Mouse (Mus musculus): Measurements from ENCODE around the gene Rcan1. TPM values are rescaled to one million over a fixed set of nuclear protein-coding genes. Genes with fewer than 3 reads are reported as not detected.

Gene Rcan1
- polyA plus RNA-seq, 1 experiment from 2014 or later: 103 TPM

- Histone ChIP-seq H3K4me2 (no peak overlapping the region), H3K9ac (peak overlapping the region; percentile 50; the same call in 1 of the 2 replicates), H3K27me3 (replicated peaks) (no peaks in the 10 kb centered on the region), H3K36me3 (no peaks in the 10 kb centered on the region), H3K4me3 (no peak overlapping the region), H3K4me1 (peaks cover 31% of the 10 kb centered on the region), H3K9me3 (no peaks in the 10 kb centered on the region), H3K27ac (replicated peaks) (peak overlapping the region; percentile 31; the same call in 1 of the 2 replicates)
- WGBS: 46% methylated on average over 7 of the region's 7 CpGs
- ATAC-seq (ENCODE audit: extremely low read depth, insufficient number of reproducible peaks, low FRiP score, low TSS enrichment): no peak
These were observed 105.2 kb downstream of the Rcan1 start for GRCm38 (mm10) chr16:92365477-92365876.

GRCm38 (mm10) chr16:92360711-92361110 is 110.0 kb downstream of the Rcan1 start:
- no peak for ATAC-seq (ENCODE audit: extremely low read depth, insufficient number of reproducible peaks, low FRiP score, low TSS enrichment)
- Histone ChIP-seq H3K27me3 (replicated peaks) (peaks cover 5% of the 10 kb centered on the region; the same call in 1 of the 2 replicates), H3K36me3 (no peaks in the 10 kb centered on the region), H3K4me3 (no peak overlapping the region), H3K9me3 (no peaks in the 10 kb centered on the region), H3K27ac (replicated peaks) (no peak overlapping the region), H3K4me2 (no peak overlapping the region), H3K9ac (no peak overlapping the region), H3K4me1 (peaks cover 41% of the 10 kb centered on the region)
- WGBS: 72% methylated on average over 7 of the region's 7 CpGs

- no peak for ATAC-seq (ENCODE audit: extremely low read depth, insufficient number of reproducible peaks, low FRiP score, low TSS enrichment)
- H3K27ac ChIP-seq (replicated peaks): peak within 1 kb of the TSS; percentile 56
- H3K36me3 ChIP-seq: no peaks in the 10 kb centered on the region
- WGBS: 36% methylated on average over 9 of the region's 9 CpGs
- peaks cover 49% of the 10 kb centered on the region for H3K4me1 ChIP-seq
- H3K9me3 ChIP-seq: no peaks in the 10 kb centered on the region
- H3K4me3 ChIP-seq: peak within 1 kb of the TSS; percentile 45
- peak within 1 kb of the TSS; percentile 78 for H3K9ac ChIP-seq
- peak within 1 kb of the TSS; percentile 63 for H3K4me2 ChIP-seq
- peaks cover 5% of the 10 kb centered on the region; the same call in 1 of the 2 replicates for H3K27me3 ChIP-seq (replicated peaks)
These were observed 111.4 kb downstream of the Rcan1 start, which contains the start of gene Kcne1 for GRCm38 (mm10) chr16:92359229-92359628. Gene Kcne1, minus strand, starts transcription at chr16:92359468.

GRCm38 (mm10) chr16:92358734-92359133 is 111.9 kb downstream of the Rcan1 start:
- H3K4me1 ChIP-seq: peaks cover 51% of the 10 kb centered on the region
- ATAC-seq (ENCODE audit: extremely low read depth, insufficient number of reproducible peaks, low FRiP score, low TSS enrichment): no peak

GRCm38 (mm10) chr16:92357566-92357965 is 113.1 kb downstream of the Rcan1 start:
- Histone ChIP-seq H3K4me1 (peaks cover 51% of the 10 kb centered on the region), H3K27ac (replicated peaks) (peak overlapping the region; percentile 3; the same call in 1 of the 2 replicates), H3K4me2 (peak overlapping the region; percentile 63), H3K27me3 (replicated peaks) (peaks cover 5% of the 10 kb centered on the region; the same call in 1 of the 2 replicates), H3K9me3 (no peaks in the 10 kb centered on the region), H3K4me3 (0 out of 2 replicates have a peak overlapping the region, but pooled peaks have one; percentile 45), H3K9ac (peak overlapping the region; percentile 69; the same call in 1 of the 2 replicates), H3K36me3 (no peaks in the 10 kb centered on the region; the same call in 1 of the 2 replicates)
- no peak for ATAC-seq (ENCODE audit: extremely low read depth, insufficient number of reproducible peaks, low FRiP score, low TSS enrichment)
- 81% methylated on average over 10 of the region's 10 CpGs for WGBS

More at GRCm38 (mm10) chr16:92358734-92359133, 111.9 kb downstream of the Rcan1 start:
- Histone ChIP-seq H3K27ac (replicated peaks) (peak overlapping the region; percentile 56), H3K9ac (peak overlapping the region; percentile 78), H3K4me3 (peak overlapping the region; percentile 45), H3K27me3 (replicated peaks) (peaks cover 5% of the 10 kb centered on the region; the same call in 1 of the 2 replicates), H3K36me3 (no peaks in the 10 kb centered on the region), H3K4me2 (peak overlapping the region; percentile 63), H3K9me3 (no peaks in the 10 kb centered on the region)
- WGBS: 21% methylated on average over 9 of the region's 9 CpGs

GRCm38 (mm10) chr16:92357023-92357422 is 113.6 kb downstream of the Rcan1 start:
- WGBS: 51% methylated on average over 9 of the region's 9 CpGs
- no peak; the same call in 1 of the 2 replicates for ATAC-seq (ENCODE audit: extremely low read depth, insufficient number of reproducible peaks, low FRiP score, low TSS enrichment)
- Histone ChIP-seq H3K27me3 (replicated peaks) (peaks cover 5% of the 10 kb centered on the region; the same call in 1 of the 2 replicates), H3K4me1 (peaks cover 51% of the 10 kb centered on the region), H3K36me3 (no peaks in the 10 kb centered on the region; the same call in 1 of the 2 replicates), H3K27ac (replicated peaks) (peak overlapping the region; percentile 87), H3K4me2 (peak overlapping the region; percentile 63), H3K9me3 (no peaks in the 10 kb centered on the region), H3K9ac (peak overlapping the region; percentile 69), H3K4me3 (no peak overlapping the region)

GRCm38 (mm10) chr16:92355982-92356381 is 114.7 kb downstream of the Rcan1 start:
- H3K27me3 ChIP-seq (replicated peaks): peaks cover 5% of the 10 kb centered on the region; the same call in 1 of the 2 replicates
- ATAC-seq (ENCODE audit: extremely low read depth, insufficient number of reproducible peaks, low FRiP score, low TSS enrichment): peak; percentile 38; the same call in 1 of the 2 replicates
- WGBS: 17% methylated on average over 11 of the region's 11 CpGs
- H3K36me3 ChIP-seq: no peaks in the 10 kb centered on the region; the same call in 1 of the 2 replicates
- H3K4me2 ChIP-seq: peak overlapping the region; percentile 63
- peak overlapping the region; percentile 87 for H3K27ac ChIP-seq (replicated peaks)
- H3K4me3 ChIP-seq: no peak overlapping the region
- peak overlapping the region; percentile 69 for H3K9ac ChIP-seq
- H3K4me1 ChIP-seq: peaks cover 51% of the 10 kb centered on the region
- H3K9me3 ChIP-seq: no peaks in the 10 kb centered on the region

- Histone ChIP-seq H3K4me2 (peak overlapping the region; percentile 63; the same call in 1 of the 2 replicates), H3K9ac (peak overlapping the region; percentile 69), H3K36me3 (no peaks in the 10 kb centered on the region; the same call in 1 of the 2 replicates), H3K4me3 (no peak overlapping the region), H3K4me1 (peaks cover 55% of the 10 kb centered on the region), H3K9me3 (no peaks in the 10 kb centered on the region), H3K27me3 (replicated peaks) (peaks cover 5% of the 10 kb centered on the region; the same call in 1 of the 2 replicates), H3K27ac (replicated peaks) (peak overlapping the region; percentile 87)
- 68% methylated on average over 5 of the region's 5 CpGs for WGBS
- ATAC-seq (ENCODE audit: extremely low read depth, insufficient number of reproducible peaks, low FRiP score, low TSS enrichment): no peak
These were observed 115.3 kb downstream of the Rcan1 start for GRCm38 (mm10) chr16:92355366-92355765.

- H3K4me2 ChIP-seq: no peak overlapping the region
- no peak overlapping the region for H3K4me3 ChIP-seq
- H3K27ac ChIP-seq (replicated peaks): no peak overlapping the region
- 86% methylated on average over 2 of the region's 2 CpGs for WGBS
- H3K9ac ChIP-seq: no peak overlapping the region
- H3K36me3 ChIP-seq: no peaks in the 10 kb centered on the region; the same call in 1 of the 2 replicates
- no peak for ATAC-seq (ENCODE audit: extremely low read depth, insufficient number of reproducible peaks, low FRiP score, low TSS enrichment)
- H3K27me3 ChIP-seq (replicated peaks): peaks cover 5% of the 10 kb centered on the region; the same call in 1 of the 2 replicates
- H3K9me3 ChIP-seq: no peaks in the 10 kb centered on the region
- H3K4me1 ChIP-seq: peaks cover 57% of the 10 kb centered on the region
These were observed 116.8 kb downstream of the Rcan1 start for GRCm38 (mm10) chr16:92353897-92354296.

GRCm38 (mm10) chr16:92353295-92353694 is 117.4 kb downstream of the Rcan1 start:
- Histone ChIP-seq H3K9me3 (no peaks in the 10 kb centered on the region), H3K9ac (no peak overlapping the region), H3K4me1 (peaks cover 56% of the 10 kb centered on the region), H3K27me3 (replicated peaks) (0 out of 2 replicates have a peak, but pooled peaks cover 5% of the 10 kb centered on the region), H3K27ac (replicated peaks) (no peak overlapping the region), H3K4me3 (no peak overlapping the region), H3K4me2 (no peak overlapping the region), H3K36me3 (no peaks in the 10 kb centered on the region; the same call in 1 of the 2 replicates)
- 86% methylated on average over 12 of the region's 12 CpGs for WGBS
- no peak for ATAC-seq (ENCODE audit: extremely low read depth, insufficient number of reproducible peaks, low FRiP score, low TSS enrichment)

- Histone ChIP-seq H3K27ac (replicated peaks) (0 out of 2 replicates have a peak overlapping the region, but pooled peaks have one; percentile 8), H3K4me2 (no peak overlapping the region), H3K9me3 (no peaks in the 10 kb centered on the region), H3K36me3 (no peaks in the 10 kb centered on the region; the same call in 1 of the 2 replicates), H3K27me3 (replicated peaks) (no peaks in the 10 kb centered on the region), H3K4me1 (peaks cover 47% of the 10 kb centered on the region), H3K4me3 (no peak overlapping the region), H3K9ac (no peak overlapping the region)
- 71% methylated on average over 12 of the region's 12 CpGs for WGBS
- no peak for ATAC-seq (ENCODE audit: extremely low read depth, insufficient number of reproducible peaks, low FRiP score, low TSS enrichment)
These were observed 121.7 kb downstream of the Rcan1 start for GRCm38 (mm10) chr16:92348941-92349340.

Measured in heart, embryonic 13.5 days (tissue).